ENCODE assay signal across 11 mouse cellular contexts in the genomic region with DNA sequence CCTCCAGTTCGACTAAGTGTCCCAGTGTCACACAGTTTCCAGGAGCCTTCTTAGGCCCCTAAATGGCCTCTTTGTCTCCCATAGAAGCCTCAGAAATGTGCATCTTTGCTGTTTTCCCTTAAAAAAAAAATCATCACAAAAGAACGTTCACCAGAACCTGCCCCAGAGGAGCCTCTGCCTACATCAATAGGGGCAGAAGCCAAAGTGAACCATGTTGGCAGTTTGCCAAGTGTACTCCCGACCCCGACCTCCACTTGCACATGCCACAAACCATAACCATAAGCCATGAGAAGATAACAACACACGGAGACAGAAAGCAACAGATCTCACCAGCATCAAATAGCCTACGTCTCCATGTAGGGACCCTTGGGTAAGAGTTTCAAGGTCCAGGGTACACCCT.
A peak's percentile ranks its signal among the peaks of the same experiment; 100 is the strongest.
DNase-seq lines count a peak whose midpoint lies in the region; ATAC-seq and TF ChIP-seq lines count a peak whose summit lies in the region.
"Had no signal": no experiment of that assay in that cellular context is flagged by ENCODE, and none has a peak within 500 bp of the region (broad histone marks: within the 10 kb centered on the region; RNA-seq: fewer than 3 reads in every experiment).

No protein-coding gene starts in this region.

- ATAC-seq in forebrain, embryonic 11.5 days (replicated peaks; ENCODE audit: low FRiP score), result no peak
- ATAC-seq in hindbrain, embryonic 12.5 days (ENCODE audit: low FRiP score), result no peak
- ATAC-seq in midbrain, embryonic 16.5 days, result no peak

- no peak overlapping the region for H3K4me2 ChIP-seq in forebrain, embryonic 11.5 days (ENCODE audit: low read depth, low read length, severe bottlenecking)
- no peak overlapping the region for H3K4me2 ChIP-seq in hindbrain, embryonic 12.5 days (replicated peaks)
- no peak overlapping the region for H3K4me2 ChIP-seq in midbrain, embryonic 16.5 days (ENCODE audit: low read length)

- H3K4me3 ChIP-seq in layer of hippocampus, adult 2 months, result no peak overlapping the region
- H3K4me3 ChIP-seq in forebrain, embryonic 11.5 days (ENCODE audit: low read depth, low read length), result no peak overlapping the region
- no peak overlapping the region for H3K4me3 ChIP-seq in hindbrain, embryonic 12.5 days
- no peak overlapping the region for H3K4me3 ChIP-seq in midbrain, embryonic 16.5 days (ENCODE audit: low read depth, low read length)

- peak overlapping the region; percentile 62; the same call in 1 of the 2 replicates for H3K27ac ChIP-seq in layer of hippocampus, adult 2 months
- H3K27ac ChIP-seq in forebrain, embryonic 11.5 days (ENCODE audit: low read depth, low read length), result peak overlapping the region; percentile 92
- H3K27ac ChIP-seq in hindbrain, embryonic 12.5 days, result peak overlapping the region; percentile 74
- H3K27ac ChIP-seq in midbrain, embryonic 16.5 days (ENCODE audit: low read length), result peak overlapping the region; percentile 1; the same call in 1 of the 2 replicates

- H3K9me3 ChIP-seq in forebrain, embryonic 11.5 days (ENCODE audit: control insufficient read depth, low read length), result no peaks in the 10 kb centered on the region
- no peaks in the 10 kb centered on the region for H3K9me3 ChIP-seq in hindbrain, embryonic 12.5 days (replicated peaks)
- H3K9me3 ChIP-seq in midbrain, embryonic 16.5 days (replicated peaks; ENCODE audit: control insufficient read depth, low read length, poor library complexity, severe bottlenecking), result no peaks in the 10 kb centered on the region

- no peak for DNase-seq in layer of hippocampus, adult 2 months (ENCODE audit: low spot score in 2 of 2)
- no peak for DNase-seq in layer of hippocampus, postnatal 10 days (ENCODE audit: low spot score in 2 of 2)
- no peak for DNase-seq in forebrain, embryonic 11.5 days (ENCODE audit: low spot score)
- no peak for DNase-seq in adrenal gland, postnatal 4 days (ENCODE audit: low spot score in 2 of 2)
- DNase-seq in MN1 (ENCODE audit: low spot score), result no peak
- DNase-seq: cerebellum, adult 9-11 months; gastrocnemius, postnatal 10 days; lung, postnatal 10 days; right cerebral cortex, adult 18-20 months had no signal

- H3K27me3 ChIP-seq in forebrain, embryonic 11.5 days (ENCODE audit: control insufficient read depth, insufficient read depth, low read length), result no peaks in the 10 kb centered on the region
- no peaks in the 10 kb centered on the region for H3K27me3 ChIP-seq in hindbrain, embryonic 12.5 days
- H3K27me3 ChIP-seq in midbrain, embryonic 16.5 days (ENCODE audit: control insufficient read depth, insufficient read depth, low read depth, low read length), result no peaks in the 10 kb centered on the region

- peaks cover 12% of the 10 kb centered on the region for H3K4me1 ChIP-seq in forebrain, embryonic 11.5 days (replicated peaks; ENCODE audit: control insufficient read depth, insufficient read depth, low read length)
- peaks cover 16% of the 10 kb centered on the region for H3K4me1 ChIP-seq in hindbrain, embryonic 12.5 days
- H3K4me1 ChIP-seq in midbrain, embryonic 16.5 days (ENCODE audit: control insufficient read depth, insufficient read depth, low read length), result peaks cover 8% of the 10 kb centered on the region

- no peak for TF ChIP-seq CTCF in layer of hippocampus, adult 2 months (conservative IDR thresholded peaks at IDR 0.05)

- H3K36me3 ChIP-seq in forebrain, embryonic 11.5 days (ENCODE audit: control insufficient read depth, insufficient read depth, low read length), result no peaks in the 10 kb centered on the region
- H3K36me3 ChIP-seq in hindbrain, embryonic 12.5 days, result no peaks in the 10 kb centered on the region
- no peaks in the 10 kb centered on the region for H3K36me3 ChIP-seq in midbrain, embryonic 16.5 days (ENCODE audit: control insufficient read depth, insufficient read depth, low read length)

- WGBS in forebrain, embryonic 11.5 days, result 28% methylated on average over 6 of the region's 6 CpGs
- 31% methylated on average over 6 of the region's 6 CpGs for WGBS in hindbrain, embryonic 12.5 days
- 31% methylated on average over 6 of the region's 6 CpGs for WGBS in midbrain, embryonic 16.5 days

- no peak overlapping the region for H3K9ac ChIP-seq in forebrain, embryonic 11.5 days (ENCODE audit: low read length)
- H3K9ac ChIP-seq in hindbrain, embryonic 12.5 days, result no peak overlapping the region
- no peak overlapping the region for H3K9ac ChIP-seq in midbrain, embryonic 16.5 days (ENCODE audit: low read depth, low read length)

Comparison
In these comparisons a context has a peak if more than half of its experiments do, and no peak if none do; other contexts are left out.
1. H3K27ac ChIP-seq: peak in every context shown above with its lines; median percentile 92 in forebrain, embryonic 11.5 days; 74 in hindbrain, embryonic 12.5 days; 62 in layer of hippocampus, adult 2 months; 1 in midbrain, embryonic 16.5 days.